Mouse (Mus musculus) CH12F3 (cell line): ENCODE measurements around the gene Phpt1.

Source experiments
- in situ Hi-C: fragments of 300-500 bp; cut with MboI; formaldehyde crosslinking; loops from 2 replicates; pipeline ENCODE4 v1.14.3; 2020; ENCODE audit warnings: low sequenced_read_pairs

The Phpt1 gene

DNA sequence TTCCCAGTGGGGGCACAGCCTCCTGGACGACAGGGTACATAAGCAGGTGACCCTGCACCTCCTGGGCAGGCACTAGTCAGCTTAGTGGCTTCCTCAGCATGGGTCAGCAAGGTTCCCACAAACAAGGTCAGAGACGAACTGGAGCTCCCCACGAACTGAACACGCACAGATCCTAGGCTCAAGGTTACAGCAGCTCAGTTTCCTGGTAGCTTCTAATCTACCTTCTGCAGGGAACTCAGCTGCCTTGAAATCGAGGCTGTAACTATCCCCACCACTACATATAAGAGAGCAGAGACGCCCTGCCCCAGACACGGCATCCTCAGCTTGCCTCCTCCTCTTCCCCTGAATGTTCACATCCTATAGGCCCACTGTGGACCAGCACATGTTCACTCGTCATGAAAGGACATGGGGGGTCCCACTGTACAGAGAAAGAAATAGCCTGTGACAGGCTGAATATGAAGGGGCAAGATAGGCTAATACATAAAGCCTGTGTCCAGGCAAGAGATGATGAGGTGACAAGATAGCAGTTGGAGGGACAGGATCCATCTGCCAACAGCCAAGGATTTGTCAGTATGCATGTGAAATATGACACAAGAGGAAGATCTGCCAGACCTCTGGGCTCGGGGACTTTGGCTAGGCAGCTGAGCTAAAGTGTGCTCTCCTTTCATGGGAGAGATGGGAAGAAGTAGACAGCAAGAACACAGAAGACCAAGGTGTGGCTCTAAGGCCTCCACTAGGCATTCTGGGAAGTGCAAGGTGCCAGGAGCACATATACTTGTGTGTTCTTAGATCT is 48.3 kb downstream of the Phpt1 start:
- in situ Hi-C loops: no loop called here
